Mouse (Mus musculus) kidney, adult 18-20 months (tissue): ENCODE measurements around the gene Hoxa1.

Experiments
- DNase-seq: peaks from one replicate; pipeline ENCODE4 v3.0.0; 2021

Gene Hoxa1

DNA sequence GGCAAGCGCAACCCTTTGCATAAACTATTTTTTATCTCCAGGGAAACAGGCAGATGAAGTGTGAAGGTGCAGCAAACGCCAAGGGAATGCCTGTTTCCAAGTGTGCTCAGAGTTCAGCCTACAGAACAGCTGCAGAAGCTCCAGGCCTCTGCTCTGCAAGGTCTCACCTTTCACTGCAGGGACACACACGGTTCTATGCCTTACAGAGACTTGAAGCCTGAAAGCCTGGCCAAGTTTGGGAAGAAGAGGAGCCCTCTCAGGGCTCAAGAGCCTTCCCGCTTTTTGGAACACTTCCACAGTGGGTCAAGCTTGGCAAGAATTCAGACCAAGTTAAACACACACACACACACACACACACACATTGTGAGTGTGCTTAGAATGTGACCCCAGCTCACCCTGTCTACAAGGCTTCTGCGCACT is 31.1 kb upstream of the Hoxa1 start:
- DNase-seq, result peak; percentile 54

- DNase-seq, result no peak
These were observed 28.4 kb upstream of the Hoxa1 start for GRCm38 (mm10) chr6:52186500-52186899.

GRCm38 (mm10) chr6:52185834-52186233 is 27.7 kb upstream of the Hoxa1 start:
- peak; percentile 37 for DNase-seq

- DNase-seq, result peak; percentile 44
These were observed 27.1 kb upstream of the Hoxa1 start for GRCm38 (mm10) chr6:52185222-52185621.

DNA sequence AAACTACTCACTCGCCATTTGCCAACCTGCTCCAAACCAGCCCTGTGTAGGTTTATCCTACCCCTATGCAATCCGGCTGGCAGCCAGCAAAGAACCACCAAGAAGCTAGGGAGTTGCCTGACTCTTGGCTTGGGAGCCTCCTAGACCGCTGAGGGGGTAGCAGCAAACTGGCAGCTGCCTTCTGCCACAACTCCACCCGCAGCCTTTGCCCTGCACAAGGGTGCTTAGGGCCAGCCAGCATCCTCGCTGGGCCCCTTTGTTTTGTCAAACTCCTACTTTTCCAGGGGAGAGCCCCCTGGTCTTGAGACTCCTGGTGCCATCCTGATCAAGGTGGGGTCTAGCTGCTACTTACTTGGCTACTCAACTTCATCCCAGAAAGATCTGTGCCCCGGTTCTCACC is 26.6 kb upstream of the Hoxa1 start:
- DNase-seq, result peak; percentile 33

- DNase-seq, result peak; percentile 73
These were observed 25.4 kb upstream of the Hoxa1 start for GRCm38 (mm10) chr6:52183311-52184080.

DNA sequence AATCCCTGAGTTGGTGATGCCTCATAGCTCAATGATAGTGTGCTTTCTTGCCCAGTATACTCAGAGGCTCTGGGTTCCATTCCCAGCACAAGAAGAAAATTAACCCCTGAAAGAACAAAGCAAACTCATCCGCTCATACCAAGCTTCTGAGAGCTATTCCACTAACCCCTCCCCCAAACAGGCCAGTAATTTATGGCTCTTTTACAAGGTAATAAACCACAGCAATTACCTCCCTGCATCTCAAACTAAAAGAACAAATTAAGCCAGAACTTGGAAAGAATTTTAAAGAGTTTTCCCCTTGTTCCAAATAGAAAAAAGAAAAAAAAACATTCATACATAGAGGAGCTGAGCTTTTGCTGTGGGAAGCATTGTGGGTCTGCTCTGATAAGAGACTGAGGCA is 24.7 kb upstream of the Hoxa1 start:
- DNase-seq, result no peak

GRCm38 (mm10) chr6:52182030-52182429 is 23.9 kb upstream of the Hoxa1 start:
- peak; percentile 41 for DNase-seq

DNA sequence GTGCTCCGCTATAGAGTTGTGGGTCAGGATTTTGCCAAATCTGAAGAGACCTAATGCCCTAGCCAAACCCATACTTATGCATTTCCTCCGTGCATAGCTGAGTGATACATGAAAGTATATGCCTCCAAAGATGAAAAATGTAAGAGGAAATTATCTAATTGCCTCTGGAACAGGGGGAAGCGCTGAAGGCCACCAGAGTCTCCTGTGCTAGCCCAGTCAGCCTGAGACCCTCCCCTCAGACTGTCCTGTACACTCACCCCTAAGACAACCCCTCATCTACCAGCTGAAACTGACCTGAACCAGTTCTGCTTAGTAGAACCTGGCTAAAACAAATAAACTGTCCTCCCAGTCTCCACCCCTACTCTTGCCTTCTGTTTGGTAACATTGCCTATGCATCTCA is 22.6 kb upstream of the Hoxa1 start:
- DNase-seq, result no peak

DNA sequence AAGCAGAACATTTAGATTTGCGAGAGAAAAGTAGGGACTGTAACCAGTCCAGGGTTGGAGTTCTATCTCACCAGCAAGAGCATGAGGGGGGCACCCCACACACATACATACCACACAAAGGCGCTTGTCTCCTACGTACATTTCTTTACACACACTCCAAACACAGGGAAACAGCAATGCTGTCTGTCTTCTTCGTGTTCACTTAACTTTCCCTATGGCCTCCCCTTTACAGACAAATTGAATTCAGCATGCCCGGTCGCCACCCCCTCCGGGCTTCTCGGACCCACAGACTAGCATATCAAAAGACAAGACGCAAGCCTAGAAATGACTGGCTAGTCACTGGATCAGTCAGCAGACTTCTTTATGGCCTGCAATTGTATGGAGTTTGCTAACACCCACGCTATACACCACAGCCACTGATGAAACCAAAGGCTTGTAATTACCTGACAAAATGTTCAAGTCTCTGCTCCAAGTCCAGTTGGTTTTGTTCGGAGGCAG is 22.1 kb upstream of the Hoxa1 start:
- DNase-seq, result no peak

DNA sequence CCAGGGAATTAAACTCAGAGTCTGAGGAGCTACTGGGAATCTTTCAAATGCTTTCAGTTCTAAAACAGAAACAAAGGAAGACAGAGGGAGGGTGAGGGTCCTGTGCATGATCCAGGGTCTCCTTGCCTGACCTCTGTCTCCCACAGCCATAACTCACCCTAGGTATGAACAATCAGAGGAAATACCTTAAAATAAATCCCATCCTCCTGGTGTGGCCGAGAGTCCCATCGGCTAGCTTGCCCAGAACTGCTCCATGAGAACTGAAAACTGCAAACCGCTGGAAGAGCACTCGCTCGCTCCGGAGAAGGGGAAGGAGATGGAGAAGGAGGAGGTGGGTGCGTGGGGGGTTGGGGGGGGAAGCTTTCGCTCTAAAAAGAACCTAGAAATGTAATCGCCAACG is 21.6 kb upstream of the Hoxa1 start:
- peak; percentile 29 for DNase-seq

DNA sequence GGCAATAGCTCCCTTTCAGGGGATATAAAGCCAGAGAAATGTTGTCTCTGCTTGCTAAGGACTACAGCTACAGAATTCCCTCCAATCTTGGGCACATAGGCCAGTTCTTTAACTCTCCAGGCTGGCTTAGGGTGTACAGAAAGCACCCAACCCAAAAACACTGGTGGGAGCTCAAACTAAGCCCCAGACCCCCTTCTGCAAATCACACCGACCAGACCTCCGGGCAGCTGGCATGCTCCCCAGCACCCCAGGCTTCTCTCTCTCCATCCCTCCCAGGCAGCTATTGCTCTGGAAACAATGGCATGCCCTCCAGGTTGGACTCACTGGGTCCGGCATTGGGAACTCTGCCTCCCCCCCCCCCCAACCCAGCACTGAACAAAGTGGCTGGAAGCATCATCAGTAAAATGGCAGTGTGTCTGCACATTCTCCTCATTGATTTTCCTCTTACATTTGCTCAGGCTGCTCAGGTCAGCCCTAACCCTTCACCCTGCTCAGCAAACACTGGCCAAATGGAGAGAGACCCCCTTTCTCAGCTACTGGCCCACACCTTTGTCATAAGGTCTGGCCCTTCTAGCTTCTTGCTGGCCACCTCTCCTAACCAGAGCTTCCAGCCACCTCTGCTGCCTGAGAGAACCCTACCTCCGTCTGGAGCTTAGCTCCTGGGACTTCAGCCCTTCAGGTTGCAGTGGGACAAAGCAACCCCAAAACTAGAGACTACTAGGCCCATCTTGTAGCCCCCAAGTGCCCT is 21.0 kb upstream of the Hoxa1 start:
- peak; percentile 32 for DNase-seq

DNA sequence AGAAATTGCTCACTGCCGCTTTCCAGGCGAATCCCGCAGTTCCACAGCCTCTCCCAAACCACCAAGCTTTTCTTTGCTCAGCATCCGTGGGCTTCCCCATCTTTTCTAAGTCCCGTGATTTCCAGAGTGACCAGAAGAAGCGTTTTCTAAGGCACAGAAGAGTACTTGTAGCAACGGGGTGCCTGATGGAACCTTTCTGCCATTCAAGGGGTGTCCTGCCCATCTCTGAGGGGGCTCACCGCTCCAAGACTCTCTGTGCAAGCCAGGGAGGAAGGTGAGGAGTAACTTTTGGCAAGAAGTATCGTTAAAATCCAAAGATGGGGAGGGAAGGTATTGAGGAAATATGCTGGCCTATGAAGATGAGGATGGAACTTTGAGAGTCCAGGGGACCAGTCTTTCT is 19.7 kb upstream of the Hoxa1 start:
- DNase-seq, result no peak

GRCm38 (mm10) chr6:52177061-52177735 is 19.1 kb upstream of the Hoxa1 start, which contains the start of gene 5730596B20Rik:
Gene 5730596B20Rik, plus strand, starts transcription at chr6:52177498.
- peak; percentile 82 for DNase-seq

DNA sequence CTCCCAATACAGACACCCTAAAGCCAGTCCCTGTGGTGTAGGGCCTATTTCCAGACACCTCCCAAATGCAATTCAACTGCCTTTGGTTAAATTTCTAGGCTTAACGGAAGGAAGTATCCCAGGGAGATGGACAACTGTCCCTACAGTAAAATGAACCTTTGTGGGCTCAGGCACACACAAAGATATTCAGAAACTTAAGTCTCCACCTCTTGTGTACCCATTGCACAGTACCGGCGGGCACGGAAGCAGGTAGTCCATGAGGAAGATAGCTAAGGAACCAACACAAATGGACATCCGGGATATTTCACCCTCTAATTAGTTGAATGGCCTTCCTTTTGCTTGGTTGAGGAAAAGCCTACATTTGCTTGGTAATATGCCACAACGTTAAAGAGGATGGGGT is 18.3 kb upstream of the Hoxa1 start:
- DNase-seq, result peak; percentile 46

DNA sequence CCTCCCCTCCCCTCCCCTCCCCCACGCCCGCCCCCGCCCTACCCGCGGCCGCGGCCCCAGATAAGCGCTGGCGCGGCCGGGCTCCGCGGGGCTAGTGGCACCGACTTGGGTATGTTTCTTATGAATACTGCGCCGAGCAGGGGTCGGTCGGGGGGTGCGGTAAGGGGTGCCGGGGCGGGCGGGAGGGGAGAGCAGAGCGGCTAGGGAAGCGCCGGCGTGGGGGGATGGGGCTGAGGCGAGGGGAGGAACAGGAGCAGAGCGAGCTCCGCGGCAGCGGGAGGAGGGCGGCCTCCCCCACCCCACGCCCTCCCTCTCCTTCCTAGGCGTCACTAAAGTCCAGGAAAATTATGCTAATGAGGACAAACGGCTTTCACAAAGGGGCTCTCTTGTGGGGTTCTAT is 17.7 kb upstream of the Hoxa1 start:
- peak; percentile 49 for DNase-seq

GRCm38 (mm10) chr6:52174968-52175751 is 17.0 kb upstream of the Hoxa1 start:
- DNase-seq, result peak; percentile 61

DNA sequence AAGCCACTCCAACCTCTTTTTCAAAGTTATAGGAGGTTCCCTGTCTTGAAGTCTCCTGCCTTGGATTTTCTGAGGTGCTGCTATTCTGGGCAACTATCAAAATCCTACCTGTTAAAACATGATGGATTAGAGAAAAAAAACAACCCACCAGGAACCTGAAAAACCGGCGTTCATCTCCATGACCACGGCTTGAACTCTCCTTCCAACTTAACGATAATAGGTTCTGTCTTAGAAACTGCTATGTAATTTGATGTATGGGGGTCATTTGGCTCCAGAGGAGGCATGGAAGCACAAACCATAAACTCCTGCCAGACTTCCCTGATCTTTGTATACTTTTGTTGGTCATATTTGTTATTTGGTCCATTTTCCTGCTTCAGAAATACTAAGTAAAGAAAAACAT is 15.5 kb upstream of the Hoxa1 start:
- no peak for DNase-seq

GRCm38 (mm10) chr6:52172501-52172900 is 14.4 kb upstream of the Hoxa1 start:
- peak; percentile 93 for DNase-seq

DNA sequence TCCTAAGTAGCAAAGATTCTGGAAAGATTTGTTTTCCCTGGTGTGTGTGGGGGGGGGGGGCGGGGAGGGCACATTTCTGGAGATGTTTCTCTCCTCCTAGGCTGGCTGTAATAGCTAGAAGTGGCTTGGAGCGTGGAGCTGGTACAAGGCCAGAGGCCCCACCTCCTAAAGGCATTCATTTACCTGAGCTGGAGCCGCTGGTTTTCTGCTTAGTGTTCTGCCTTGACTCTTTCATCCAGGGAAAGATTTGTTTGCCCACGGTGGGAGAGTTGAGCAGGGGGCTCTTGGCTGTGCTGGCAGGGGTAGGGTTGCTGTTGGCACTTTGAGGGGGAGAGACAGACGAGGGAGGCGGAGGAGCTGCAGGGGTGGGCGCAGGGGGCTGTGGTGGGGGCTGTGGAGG is 13.8 kb upstream of the Hoxa1 start:
- DNase-seq, result peak; percentile 31

GRCm38 (mm10) chr6:52171331-52171730 is 13.2 kb upstream of the Hoxa1 start:
- DNase-seq, result no peak

- DNase-seq, result no peak
These were observed 12.7 kb upstream of the Hoxa1 start for GRCm38 (mm10) chr6:52170898-52171223.
